Mouse (Mus musculus): Measurements from ENCODE around the gene Ficd. TPM values are rescaled to one million over a fixed set of nuclear protein-coding genes. Genes with fewer than 3 reads are reported as not detected.

Ficd gene
- total RNA-seq, 2 experiments from 2014 or later: 7.3 to 7.7 TPM

- no peak for DNase-seq
These were observed 4.9 kb upstream of the Ficd start for GRCm38 (mm10) chr5:113730641-113731121.

- no peak for DNase-seq
These were observed 4.4 kb upstream of the Ficd start for GRCm38 (mm10) chr5:113731174-113731573.

- DNase-seq: peak; percentile 68
These were observed 3.4 kb upstream of the Ficd start for GRCm38 (mm10) chr5:113732182-113732581.

- no peak for DNase-seq
These were observed 1.2 kb upstream of the Ficd start for GRCm38 (mm10) chr5:113734376-113734775.

GRCm38 (mm10) chr5:113735023-113735344, 619 bp upstream of the Ficd start:
- no peak for DNase-seq

- DNase-seq: no peak
These were observed 505 bp downstream of the Ficd start for GRCm38 (mm10) chr5:113736113-113736502.

GRCm38 (mm10) chr5:113736522-113737164, 1.0 kb downstream of the Ficd start:
- DNase-seq: no peak

- no peak for DNase-seq
These were observed 2.1 kb downstream of the Ficd start for GRCm38 (mm10) chr5:113737607-113738237.

GRCm38 (mm10) chr5:113747629-113748028, 12.0 kb downstream of the Ficd start:
- no peak for DNase-seq

- no peak for DNase-seq
These were observed 13.1 kb downstream of the Ficd start for GRCm38 (mm10) chr5:113748556-113749331.

- DNase-seq: no peak
These were observed 16.0 kb downstream of the Ficd start for GRCm38 (mm10) chr5:113751521-113752157.

- no peak for DNase-seq
These were observed 19.9 kb downstream of the Ficd start for GRCm38 (mm10) chr5:113755347-113756030.

GRCm38 (mm10) chr5:113761585-113761984, 26.0 kb downstream of the Ficd start:
- no peak for DNase-seq

- DNase-seq: no peak
These were observed 28.8 kb downstream of the Ficd start for GRCm38 (mm10) chr5:113764426-113764825.

GRCm38 (mm10) chr5:113765641-113766526, 30.3 kb downstream of the Ficd start:
- DNase-seq: peak; percentile 61

GRCm38 (mm10) chr5:113768806-113769205, 33.2 kb downstream of the Ficd start:
- DNase-seq: no peak

GRCm38 (mm10) chr5:113771213-113772162, 35.9 kb downstream of the Ficd start:
- peak; percentile 87 for DNase-seq

GRCm38 (mm10) chr5:113772450-113772895, 36.9 kb downstream of the Ficd start, which contains the start of the genes Sart3 and Iscu:
Gene Sart3, minus strand, starts transcription at chr5:113772510.
Gene Iscu, plus strand, starts transcription at chr5:113772748.
- peak; percentile 98 for DNase-seq

GRCm38 (mm10) chr5:113772905-113773519, 37.4 kb downstream of the Ficd start:
- DNase-seq: no peak

Measured in adrenal gland, postnatal 10 days (tissue).